Mouse (Mus musculus): ENCODE data around the gene Nkx2-5.

Gene Nkx2-5

DNA sequence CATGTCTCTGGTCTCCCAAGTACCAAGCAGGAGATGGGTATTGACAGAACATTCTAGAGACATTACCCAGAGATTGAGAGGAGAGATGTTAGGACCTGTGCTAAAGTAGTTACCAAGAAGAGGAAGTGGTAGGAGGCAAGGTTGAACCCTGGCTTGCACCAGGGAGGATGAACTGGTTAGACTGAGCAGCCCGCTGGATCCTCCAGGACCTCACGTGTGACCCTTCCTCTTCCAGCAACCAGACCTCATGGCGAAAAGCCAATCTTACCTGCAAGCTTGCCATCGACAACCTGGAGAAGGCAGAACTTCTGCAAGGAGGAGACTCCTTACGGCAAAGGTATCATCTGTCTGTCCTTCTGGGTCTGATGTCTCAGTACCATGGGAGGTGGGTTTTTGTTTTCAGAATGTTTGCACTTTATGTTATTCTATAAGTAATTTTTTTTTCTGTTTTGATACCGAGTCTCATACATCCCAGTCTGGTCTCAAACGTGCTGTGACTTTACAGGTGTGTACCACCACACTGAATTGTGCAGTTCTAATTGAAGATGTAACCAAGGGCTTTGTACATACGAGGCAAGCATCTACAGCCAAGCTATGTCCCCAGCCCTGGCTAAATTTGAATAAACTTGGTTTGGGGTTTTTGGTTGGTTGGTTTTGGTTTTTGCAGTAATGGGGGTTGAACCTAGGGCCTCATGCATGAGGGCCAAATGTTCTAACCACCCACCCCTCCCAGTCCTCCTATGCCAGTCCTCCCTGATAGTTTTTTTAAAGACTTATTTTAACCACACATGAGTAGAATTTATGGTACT lies 55.1 kb downstream of the Nkx2-5 start:
- no peak for DNase-seq (ENCODE audit: low spot score)

DNA sequence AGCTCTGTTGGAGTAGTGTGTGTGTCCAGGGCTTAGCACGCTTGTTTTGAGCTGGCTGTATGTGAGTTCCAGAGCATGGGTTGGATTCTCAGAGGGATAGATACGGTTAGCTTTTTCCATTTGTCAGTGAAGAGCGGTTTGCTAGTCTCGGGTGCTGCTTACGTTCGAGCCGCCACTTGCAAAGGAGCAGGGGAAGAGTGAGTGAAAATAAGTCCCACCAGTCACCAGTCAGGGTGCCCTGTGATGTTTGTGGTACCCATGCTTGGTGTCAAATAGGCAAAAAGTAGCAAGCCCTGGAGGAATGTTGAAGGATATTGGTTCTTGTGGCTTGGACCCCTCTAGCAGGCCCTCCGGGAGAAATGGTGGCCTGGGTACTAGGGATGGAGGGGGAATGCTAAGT lies 55.8 kb downstream of the Nkx2-5 start:
- DNase-seq (ENCODE audit: low spot score), result no peak

All from spleen, adult 12 weeks (tissue).